Mouse (Mus musculus) heart, embryonic 15.5 days (tissue): ENCODE data around the gene Fyn. TPM values are rescaled to one million over a fixed set of nuclear protein-coding genes. Genes with fewer than 3 reads are reported as not detected.

Experiments used
- ATAC-seq: fragments of 200-750 bp; cut with Nextera tagmentation; replicated peaks from 2 replicates; pipeline ENCODE4 v1.8.0; 2017; ENCODE audit warnings: low read depth, moderate TSS enrichment; ENCODE audit not compliant: insufficient number of reproducible peaks, insufficient read depth, low FRiP score
- H3K27ac ChIP-seq: fragments of 300-500 bp; sonication (generic); 2 replicates; pipeline ENCODE4 v1.5.1; 2015; ENCODE audit warnings: mild to moderate bottlenecking, inconsistent platforms
- H3K27me3 ChIP-seq: fragments of 300-500 bp; sonication (generic); 2 replicates; pipeline ENCODE4 v1.6.1; 2015; ENCODE audit warnings: inconsistent platforms
- H3K36me3 ChIP-seq: fragments of 300-500 bp; sonication (generic); 2 replicates; pipeline ENCODE4 v1.6.1; 2015; ENCODE audit warnings: mild to moderate bottlenecking, inconsistent platforms
- H3K4me1 ChIP-seq: fragments of 300-500 bp; sonication (generic); replicated peaks from 2 replicates; pipeline ENCODE4 v1.6.1; 2015; ENCODE audit warnings: inconsistent platforms
- H3K4me2 ChIP-seq: fragments of 300-500 bp; sonication (generic); 2 replicates; pipeline ENCODE4 v1.6.1; 2015; ENCODE audit warnings: inconsistent platforms, mild to moderate bottlenecking, moderate library complexity
- H3K4me3 ChIP-seq: fragments of 300-500 bp; sonication (generic); 2 replicates; pipeline ENCODE4 v1.5.1; 2015; ENCODE audit warnings: mild to moderate bottlenecking, inconsistent platforms
- H3K9ac ChIP-seq: fragments of 300-500 bp; sonication (generic); 2 replicates; pipeline ENCODE4 v1.6.1; 2015; ENCODE audit warnings: mild to moderate bottlenecking, inconsistent platforms
- H3K9me3 ChIP-seq: fragments of 300-500 bp; sonication (generic); replicated peaks from 2 replicates; pipeline ENCODE4 v1.6.1; 2016; ENCODE audit warnings: inconsistent platforms
- WGBS: fragments of 180-500 bp; shearing (Covaris S2); methylation state at CpG from one replicate; pipeline ENCODE4 v1.1.7; 2015; ENCODE audit warnings: mixed read lengths; 5-methylcytosine and 5-hydroxymethylcytosine counted together
- polyA plus RNA-seq: library from polyadenylated mRNA; unstranded; fragments of >200 nt; fragmentation: Nextera tagmentation; extraction: Ambion mirVana; gene quantifications from 2 replicates; pipeline ENCODE4 v1.2.1, GENCODE M21; 2015

Gene Fyn
- polyA plus RNA-seq, 1 experiment from 2014 or later = 12.7 TPM

GRCm38 (mm10) chr10:39345921-39346320 lies 22.7 kb upstream of the Fyn start:
- H3K4me1 ChIP-seq = no peaks in the 10 kb centered on the region
- ATAC-seq = no peak
- H3K9me3 ChIP-seq = no peaks in the 10 kb centered on the region
- no peaks in the 10 kb centered on the region for H3K36me3 ChIP-seq
- H3K27ac ChIP-seq = no peak overlapping the region
- H3K27me3 ChIP-seq = no peaks in the 10 kb centered on the region
- H3K9ac ChIP-seq = no peak overlapping the region
- no peak overlapping the region for H3K4me3 ChIP-seq
- no peak overlapping the region for H3K4me2 ChIP-seq
- 62% methylated on average over 1 of the region's 1 CpGs for WGBS

GRCm38 (mm10) chr10:39349781-39350364 lies 18.8 kb upstream of the Fyn start:
- Histone ChIP-seq H3K4me3 (no peak overlapping the region), H3K9ac (no peak overlapping the region), H3K27ac (no peak overlapping the region), H3K4me2 (no peak overlapping the region), H3K36me3 (no peaks in the 10 kb centered on the region), H3K27me3 (no peaks in the 10 kb centered on the region), H3K9me3 (no peaks in the 10 kb centered on the region), H3K4me1 (no peaks in the 10 kb centered on the region)
- 88% methylated on average over 14 of the region's 14 CpGs for WGBS
- ATAC-seq = no peak

- no peak overlapping the region for H3K9ac ChIP-seq
- no peak overlapping the region for H3K27ac ChIP-seq
- H3K36me3 ChIP-seq = no peaks in the 10 kb centered on the region
- 91% methylated on average over 4 of the region's 4 CpGs for WGBS
- H3K4me3 ChIP-seq = no peak overlapping the region
- H3K9me3 ChIP-seq = no peaks in the 10 kb centered on the region
- no peak for ATAC-seq
- peaks cover 5% of the 10 kb centered on the region for H3K4me1 ChIP-seq
- no peaks in the 10 kb centered on the region for H3K27me3 ChIP-seq
- H3K4me2 ChIP-seq = no peak overlapping the region
Measured at GRCm38 (mm10) chr10:39364196-39364595, 4.5 kb upstream of the Fyn start.

GRCm38 (mm10) chr10:39369502-39369931 lies 862 bp downstream of the Fyn start:
- H3K9ac ChIP-seq = peak overlapping the region; percentile 76
- peak; percentile 99 for ATAC-seq
- H3K27me3 ChIP-seq = no peaks in the 10 kb centered on the region
- H3K4me2 ChIP-seq = peak overlapping the region; percentile 94
- no peaks in the 10 kb centered on the region for H3K36me3 ChIP-seq
- WGBS = under 1% methylated on average over 44 of the region's 44 CpGs
- peaks cover 21% of the 10 kb centered on the region for H3K4me1 ChIP-seq
- peak overlapping the region; percentile 85 for H3K27ac ChIP-seq
- no peaks in the 10 kb centered on the region for H3K9me3 ChIP-seq
- peak overlapping the region; percentile 81 for H3K4me3 ChIP-seq

GRCm38 (mm10) chr10:39369977-39370785 lies 1.5 kb downstream of the Fyn start:
- WGBS = under 1% methylated on average over 62 of the region's 68 CpGs

GRCm38 (mm10) chr10:39370786-39371221 lies 2.1 kb downstream of the Fyn start:
- peak overlapping the region; percentile 76; the same call in 1 of the 2 replicates for H3K9ac ChIP-seq
- H3K36me3 ChIP-seq = no peaks in the 10 kb centered on the region
- H3K4me1 ChIP-seq = peaks cover 25% of the 10 kb centered on the region
- H3K27ac ChIP-seq = peak overlapping the region; percentile 85; the same call in 1 of the 2 replicates
- H3K4me3 ChIP-seq = peak overlapping the region; percentile 81
- H3K27me3 ChIP-seq = no peaks in the 10 kb centered on the region
- WGBS = 10% methylated on average over 8 of the region's 8 CpGs
- H3K9me3 ChIP-seq = no peaks in the 10 kb centered on the region
- no peak for ATAC-seq
- H3K4me2 ChIP-seq = peak overlapping the region; percentile 94

More at GRCm38 (mm10) chr10:39369977-39370785, 1.5 kb downstream of the Fyn start:
- Histone ChIP-seq H3K4me2 (peak overlapping the region; percentile 94), H3K36me3 (no peaks in the 10 kb centered on the region), H3K27ac (peak overlapping the region; percentile 85), H3K4me3 (peak overlapping the region; percentile 81), H3K27me3 (no peaks in the 10 kb centered on the region), H3K9ac (peak overlapping the region; percentile 76), H3K4me1 (peaks cover 24% of the 10 kb centered on the region), H3K9me3 (no peaks in the 10 kb centered on the region)
- peak; percentile 34 for ATAC-seq

GRCm38 (mm10) chr10:39371467-39371866 lies 2.8 kb downstream of the Fyn start:
- no peak overlapping the region for H3K9ac ChIP-seq
- peaks cover 32% of the 10 kb centered on the region for H3K4me1 ChIP-seq
- H3K4me3 ChIP-seq = peak overlapping the region; percentile 81
- no peak overlapping the region for H3K27ac ChIP-seq
- peak overlapping the region; percentile 94 for H3K4me2 ChIP-seq
- ATAC-seq = no peak
- WGBS = 49% methylated on average over 2 of the region's 2 CpGs
- no peaks in the 10 kb centered on the region for H3K36me3 ChIP-seq
- H3K9me3 ChIP-seq = no peaks in the 10 kb centered on the region
- no peaks in the 10 kb centered on the region for H3K27me3 ChIP-seq

- Histone ChIP-seq H3K9ac (no peak overlapping the region), H3K36me3 (no peaks in the 10 kb centered on the region), H3K4me1 (peaks cover 37% of the 10 kb centered on the region), H3K4me3 (peak overlapping the region; percentile 81; the same call in 1 of the 2 replicates), H3K9me3 (no peaks in the 10 kb centered on the region), H3K4me2 (peak overlapping the region; percentile 94), H3K27me3 (no peaks in the 10 kb centered on the region), H3K27ac (no peak overlapping the region)
- 49% methylated on average over 5 of the region's 5 CpGs for WGBS
- no peak for ATAC-seq
Measured at GRCm38 (mm10) chr10:39371991-39372390, 3.3 kb downstream of the Fyn start.

- Histone ChIP-seq H3K4me3 (no peak overlapping the region), H3K27ac (no peak overlapping the region), H3K9ac (no peak overlapping the region), H3K27me3 (no peaks in the 10 kb centered on the region), H3K4me1 (peaks cover 40% of the 10 kb centered on the region), H3K36me3 (no peaks in the 10 kb centered on the region), H3K9me3 (no peaks in the 10 kb centered on the region), H3K4me2 (no peak overlapping the region)
- ATAC-seq = no peak
- WGBS = 77% methylated on average over 9 of the region's 9 CpGs
Measured at GRCm38 (mm10) chr10:39376676-39377075, 8.0 kb downstream of the Fyn start.

- Histone ChIP-seq H3K9me3 (no peaks in the 10 kb centered on the region), H3K9ac (no peak overlapping the region), H3K36me3 (no peaks in the 10 kb centered on the region), H3K4me1 (peaks cover 34% of the 10 kb centered on the region), H3K4me3 (no peak overlapping the region), H3K27me3 (no peaks in the 10 kb centered on the region), H3K4me2 (no peak overlapping the region), H3K27ac (no peak overlapping the region)
- no peak for ATAC-seq
- WGBS = 61% methylated on average over 5 of the region's 5 CpGs
Measured at GRCm38 (mm10) chr10:39377219-39377618, 8.6 kb downstream of the Fyn start.

- 58% methylated on average over 8 of the region's 8 CpGs for WGBS
- Histone ChIP-seq H3K9ac (no peak overlapping the region), H3K27me3 (no peaks in the 10 kb centered on the region), H3K4me1 (peaks cover 37% of the 10 kb centered on the region), H3K36me3 (no peaks in the 10 kb centered on the region), H3K4me3 (no peak overlapping the region), H3K9me3 (no peaks in the 10 kb centered on the region), H3K27ac (no peak overlapping the region), H3K4me2 (no peak overlapping the region)
- no peak for ATAC-seq
Measured at GRCm38 (mm10) chr10:39378025-39378603, 9.5 kb downstream of the Fyn start.
